Mouse (Mus musculus) olfactory bulb, adult 2 months (tissue): ENCODE measurements around the gene Cacna2d4. TPM values are rescaled to one million over a fixed set of nuclear protein-coding genes. Genes with fewer than 3 reads are reported as not detected.
A peak's percentile ranks its signal among the peaks of the same experiment; 100 is the strongest.
"Not testable (repeated sequence)": the region's sequence is repeated elsewhere in the genome, so short reads cannot be mapped to it uniquely, and the experiment has no call there.

Experiments
- H3K27ac ChIP-seq: fragments of 200-500 bp; 2 replicates; pipeline ENCODE4 v1.5.1; 2012; ENCODE audit warnings: low read depth, low read length; ENCODE audit not compliant: insufficient read depth
- H3K4me1 ChIP-seq: fragments of 200-500 bp; 2 replicates; pipeline ENCODE4 v1.6.1; 2012; ENCODE audit warnings: low read length; ENCODE audit not compliant: control insufficient read depth, insufficient read depth
- H3K4me3 ChIP-seq: fragments of 200-500 bp; 2 replicates; pipeline ENCODE4 v1.5.1; 2012; ENCODE audit warnings: mild to moderate bottlenecking, low read depth, low read length, moderate library complexity; ENCODE audit not compliant: insufficient read depth
- CTCF ChIP-seq: fragments of 200-500 bp; IDR thresholded peaks from 2 replicates; pipeline ENCODE4 v1.5.1; 2012; ENCODE audit warnings: low read depth, mild to moderate bottlenecking, low read length, moderate library complexity; ENCODE audit not compliant: insufficient read depth
- POLR2A ChIP-seq: fragments of 200-500 bp; IDR thresholded peaks from 2 replicates; pipeline ENCODE4 v1.6.1; 2012; ENCODE audit warnings: mild to moderate bottlenecking, low read depth, low read length, moderate library complexity; ENCODE audit not compliant: insufficient read depth
- WGBS: fragments of 180-500 bp; shearing (Covaris S2); methylation state at CpG from one replicate; pipeline ENCODE4 v1.1.7; 2018; 5-methylcytosine and 5-hydroxymethylcytosine counted together
- polyA plus RNA-seq: library from polyadenylated mRNA; stranded (reverse); fragments of >200 nt; gene quantifications from 2 replicates; pipeline ENCODE4 v1.2.4, GENCODE M21; 2012; ENCODE audit warnings: low replicate concordance; ENCODE audit not compliant: missing spikeins, insufficient read depth, insufficient read length

Cacna2d4 gene
- polyA plus RNA-seq, 1 experiment = not detected

DNA sequence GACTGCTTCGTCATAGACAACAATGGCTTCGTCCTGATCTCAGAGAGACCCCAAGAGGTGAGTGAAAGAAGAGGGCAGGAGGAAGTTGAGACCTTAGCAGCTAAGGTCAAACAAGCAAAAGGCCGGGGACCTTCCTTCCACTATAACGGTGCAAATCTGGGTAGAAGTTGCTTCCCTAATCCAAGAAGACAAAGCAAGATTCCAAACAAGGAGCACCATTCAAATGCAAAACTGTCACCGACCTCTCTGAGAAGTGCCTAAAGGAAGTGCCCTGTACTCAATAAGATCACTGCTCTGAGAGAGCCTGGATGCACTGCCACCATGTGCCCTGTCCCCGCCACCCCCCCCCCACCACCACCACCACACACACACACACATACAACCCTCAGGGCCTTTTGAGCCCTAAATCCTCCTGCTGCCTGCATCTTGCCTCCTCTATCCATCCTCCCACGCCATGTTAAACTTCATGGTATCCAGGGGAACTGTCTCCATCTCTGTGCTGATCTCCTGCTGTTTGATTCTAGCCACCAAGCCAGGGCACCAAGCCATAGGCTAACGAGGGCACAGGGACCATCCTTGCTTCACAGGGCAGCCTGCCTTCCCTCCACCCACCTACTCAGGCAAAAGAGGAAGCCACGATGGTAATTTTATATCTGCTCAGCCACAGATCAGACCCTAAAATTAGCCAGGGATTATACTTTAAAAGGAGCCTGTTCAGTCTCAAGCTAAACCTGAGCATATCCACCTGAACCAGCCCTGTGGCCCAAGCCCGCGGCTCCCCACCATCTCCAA, 102.0 kb downstream of the Cacna2d4 start:
- WGBS = 51% methylated on average over 11 of the region's 11 CpGs
- no peak for TF ChIP-seq CTCF
- no peak for TF ChIP-seq POLR2A
- peak overlapping the region; percentile 11 for H3K27ac ChIP-seq
- H3K4me3 ChIP-seq = no peak overlapping the region
- H3K4me1 ChIP-seq = peaks cover 38% of the 10 kb centered on the region

DNA sequence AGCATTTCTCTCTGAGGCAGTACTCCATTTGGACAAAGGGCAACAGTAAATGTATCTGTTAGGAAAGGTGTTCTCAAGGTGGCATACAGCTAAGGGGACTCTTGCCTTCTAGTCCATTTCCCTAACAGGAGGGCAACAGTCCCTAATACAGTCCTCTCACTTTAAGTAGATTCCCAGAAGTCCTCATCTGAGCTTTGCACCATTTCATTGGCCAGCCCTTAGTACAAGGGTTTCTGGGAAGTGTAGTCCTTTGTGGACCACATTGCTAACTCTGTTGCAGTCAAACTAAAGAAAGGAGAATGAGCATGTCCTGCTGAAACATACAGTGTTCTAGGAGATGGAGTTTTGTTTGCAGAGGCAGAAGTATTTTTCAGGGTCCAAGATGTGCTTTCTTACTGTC, 105.1 kb downstream of the Cacna2d4 start:
- H3K27ac ChIP-seq = no peak overlapping the region
- H3K4me1 ChIP-seq = peaks cover 23% of the 10 kb centered on the region
- no peak overlapping the region for H3K4me3 ChIP-seq
- TF ChIP-seq CTCF = no peak
- TF ChIP-seq POLR2A = no peak

DNA sequence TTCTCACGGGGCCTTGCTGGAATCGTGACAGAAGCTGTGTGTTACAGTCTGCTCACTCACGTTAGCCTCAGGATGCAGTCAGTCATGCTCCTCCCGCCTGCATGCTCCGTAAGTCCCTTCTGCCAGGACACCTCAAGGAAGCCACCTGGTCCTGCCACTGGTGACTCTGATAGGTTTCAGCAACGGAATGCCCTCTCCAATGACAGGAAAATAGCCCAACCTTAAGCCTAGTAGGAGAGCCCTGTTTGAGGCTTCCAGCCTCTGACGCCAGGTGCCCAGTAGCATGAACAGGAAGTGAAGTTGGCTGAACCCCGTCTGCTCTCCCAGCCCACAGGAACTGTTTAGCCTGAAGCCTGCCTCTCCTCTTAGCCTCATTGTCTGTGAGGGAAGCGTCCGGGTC, 109.9 kb downstream of the Cacna2d4 start:
- Histone ChIP-seq H3K27ac (no peak overlapping the region), H3K4me1 (peaks cover 27% of the 10 kb centered on the region), H3K4me3 (no peak overlapping the region)
- WGBS = 75% methylated on average over 10 of the region's 10 CpGs
- TF ChIP-seq POLR2A = no peak

DNA sequence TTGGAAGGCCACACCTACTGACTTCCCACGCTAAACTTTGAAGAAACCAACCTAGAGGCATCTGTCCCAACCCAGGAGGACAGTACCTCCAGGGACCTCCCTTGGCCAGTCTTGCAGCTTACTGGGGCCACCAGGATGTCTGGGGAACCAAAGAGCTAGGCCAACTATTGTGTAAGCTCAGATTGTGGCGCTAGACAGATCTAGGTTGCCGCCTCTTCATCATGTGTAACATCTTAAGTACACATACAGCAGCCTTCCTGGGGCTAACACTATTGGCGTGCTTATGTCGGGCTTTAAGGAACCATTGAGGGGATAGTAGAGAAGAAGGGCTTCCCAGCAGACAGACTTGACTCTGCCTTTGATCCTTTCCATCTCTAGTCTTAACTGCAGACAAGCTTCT, 111.5 kb downstream of the Cacna2d4 start:
- TF ChIP-seq POLR2A (no peak), CTCF (no peak)
- no peak overlapping the region for H3K27ac ChIP-seq
- 61% methylated on average over 5 of the region's 5 CpGs for WGBS

DNA sequence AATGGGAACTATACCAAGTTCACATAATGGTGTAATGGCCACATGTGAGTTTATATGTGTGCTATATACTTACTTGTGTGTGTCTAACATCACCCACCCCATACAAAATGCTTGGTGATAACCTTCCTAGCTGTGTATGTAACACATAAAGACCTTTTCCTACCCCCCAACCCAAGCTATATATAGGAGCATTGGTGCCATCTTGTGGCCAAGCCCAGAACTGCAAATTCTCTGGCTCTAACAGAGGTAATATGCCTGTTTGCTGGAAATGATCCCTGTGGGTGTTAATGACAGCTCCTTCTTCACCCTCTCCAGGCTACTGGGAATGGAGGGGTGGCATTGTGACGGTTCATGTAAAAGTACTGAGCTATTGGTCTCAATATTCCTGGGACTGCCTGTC, 111.9 kb downstream of the Cacna2d4 start:
- H3K4me3 ChIP-seq = no peak overlapping the region
- TF ChIP-seq POLR2A (no peak), CTCF (no peak)
- H3K27ac ChIP-seq = no peak overlapping the region
- 0% methylated on average over 1 of the region's 1 CpGs for WGBS
- peaks cover 27% of the 10 kb centered on the region for H3K4me1 ChIP-seq

More for the DNA sequence above, 111.5 kb downstream of the Cacna2d4 start:
- Histone ChIP-seq H3K4me1 (peaks cover 27% of the 10 kb centered on the region), H3K4me3 (no peak overlapping the region)

DNA sequence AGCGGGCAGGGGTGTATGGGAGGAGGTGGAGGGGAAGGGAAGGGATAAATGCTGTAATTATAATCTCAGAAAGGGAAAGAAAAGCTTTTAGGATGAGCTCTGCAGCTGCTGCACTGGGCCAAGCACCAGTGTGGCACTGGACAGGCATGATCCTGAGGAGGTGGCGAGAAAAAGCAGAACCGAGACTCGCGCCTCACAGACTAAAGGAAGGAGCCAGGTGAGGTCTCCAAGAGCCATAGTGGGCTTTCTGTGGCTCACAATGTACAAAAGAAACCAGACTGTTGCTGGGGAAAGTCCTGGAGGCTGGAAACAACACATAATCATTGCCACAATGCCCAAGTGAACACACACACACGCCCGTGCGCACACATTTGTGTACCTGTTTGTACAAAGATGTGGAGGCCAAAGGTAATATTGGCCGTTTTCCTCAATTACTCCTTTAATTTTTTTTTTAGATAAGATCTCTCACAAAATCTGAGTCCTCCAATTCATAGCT, 114.4 kb downstream of the Cacna2d4 start:
- TF ChIP-seq CTCF = no peak
- H3K4me3 ChIP-seq = no peak overlapping the region
- peak overlapping the region; percentile 21; the same call in 1 of the 2 replicates for H3K27ac ChIP-seq
- H3K4me1 ChIP-seq = peaks cover 27% of the 10 kb centered on the region
- 54% methylated on average over 9 of the region's 9 CpGs for WGBS

DNA sequence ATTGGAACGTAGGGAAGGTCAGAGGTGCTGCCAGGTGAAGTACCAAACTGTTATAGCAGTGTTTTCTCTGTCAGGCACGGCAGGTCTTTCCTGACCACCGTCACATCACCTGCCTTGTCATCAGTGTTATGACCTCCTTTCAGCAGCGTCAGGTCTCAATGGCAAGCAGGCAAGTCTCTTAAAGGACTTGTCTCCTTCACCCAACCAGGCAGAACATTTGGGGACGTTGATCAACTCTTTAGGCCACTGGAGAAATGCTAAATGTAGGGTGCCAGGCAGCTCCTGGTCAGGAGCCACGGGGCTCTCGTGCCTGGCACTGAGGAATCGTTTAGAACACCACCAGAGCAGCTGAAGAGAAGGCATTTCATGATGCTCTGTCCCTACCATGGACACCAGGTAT, 115.3 kb downstream of the Cacna2d4 start:
- no peak overlapping the region for H3K4me3 ChIP-seq
- TF ChIP-seq POLR2A (no peak), CTCF (no peak)
- H3K4me1 ChIP-seq = peaks cover 21% of the 10 kb centered on the region
- no peak overlapping the region for H3K27ac ChIP-seq
- WGBS = 78% methylated on average over 8 of the region's 8 CpGs

DNA sequence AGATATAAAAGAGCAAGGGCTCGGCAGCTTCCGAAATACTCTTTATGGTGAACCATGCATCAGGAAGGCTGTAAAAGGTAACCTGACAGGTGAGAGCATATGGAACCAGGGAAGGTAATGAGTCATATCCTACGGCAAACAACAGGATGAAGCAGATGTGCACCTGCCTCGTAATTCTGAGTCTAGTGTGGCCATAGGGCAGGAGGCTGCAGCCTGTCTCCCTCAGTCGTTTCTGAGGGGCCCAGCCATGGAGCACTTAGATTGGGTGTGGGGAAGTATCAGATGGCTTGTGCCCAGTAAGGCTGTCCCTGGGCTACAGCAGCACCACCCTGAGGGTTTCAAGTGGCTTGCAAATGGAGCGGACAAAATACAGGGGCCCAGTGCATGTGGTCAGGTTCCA, 116.2 kb downstream of the Cacna2d4 start:
- TF ChIP-seq POLR2A = no peak
- Histone ChIP-seq H3K27ac (no peak overlapping the region), H3K4me3 (no peak overlapping the region), H3K4me1 (peaks cover 13% of the 10 kb centered on the region)
- WGBS = 91% methylated on average over 6 of the region's 6 CpGs

DNA sequence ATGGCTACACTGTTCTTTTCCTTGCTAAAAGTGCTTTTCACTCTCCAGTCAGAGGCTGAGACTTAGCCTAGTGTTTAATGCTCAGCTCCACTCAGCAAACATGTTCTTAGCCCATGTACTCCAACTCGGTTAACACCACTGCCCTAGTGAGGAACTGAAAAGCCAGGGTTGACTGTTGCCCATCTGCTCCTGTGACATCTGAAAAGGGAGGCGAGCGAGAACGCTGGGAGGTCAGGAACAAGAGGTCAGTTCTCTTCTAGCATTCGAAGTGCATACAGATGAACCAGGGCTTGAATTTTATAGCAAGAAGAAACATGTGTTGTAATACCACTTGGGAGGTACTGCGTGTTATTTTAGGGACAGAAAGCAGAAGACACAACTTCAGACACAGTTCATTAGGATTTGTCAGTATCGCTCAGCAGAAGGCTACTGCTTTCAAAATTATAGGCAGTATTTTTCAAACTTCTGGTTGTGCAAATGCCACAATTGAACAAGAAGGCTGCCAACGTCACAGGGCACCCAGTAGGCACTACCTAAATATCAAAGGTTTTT, 121.8 kb downstream of the Cacna2d4 start:
- TF ChIP-seq CTCF (no peak), POLR2A (no peak)
- Histone ChIP-seq H3K4me3 (no peak overlapping the region), H3K27ac (no peak overlapping the region), H3K4me1 (no peaks in the 10 kb centered on the region)
- WGBS = 88% methylated on average over 8 of the region's 8 CpGs

DNA sequence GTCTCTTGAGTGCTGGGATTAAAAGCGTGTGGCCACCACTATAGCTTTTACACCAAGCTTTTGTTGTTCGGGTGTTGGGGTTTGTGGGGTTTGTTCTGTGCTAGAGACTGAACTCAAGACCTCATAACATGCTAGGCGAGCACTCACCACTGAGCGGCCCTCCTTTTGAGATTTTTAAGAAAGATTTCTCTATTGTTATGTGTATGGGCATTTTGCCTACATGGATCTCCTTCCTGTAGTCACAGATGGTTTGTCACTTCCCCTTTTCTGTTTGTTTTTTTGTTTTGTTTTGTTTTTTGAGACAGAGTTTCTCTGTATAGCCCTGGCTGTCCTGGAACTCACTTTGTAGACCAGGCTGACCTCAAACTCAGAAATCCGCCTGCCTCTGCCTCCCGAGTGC, 123.9 kb downstream of the Cacna2d4 start:
- H3K4me1 ChIP-seq, H3K27ac ChIP-seq, H3K4me3 ChIP-seq: not testable (repeated sequence)
- 85% methylated on average over 6 of the region's 6 CpGs for WGBS
